Mouse (Mus musculus) forebrain, embryonic 11.5 days (tissue): ENCODE measurements around the gene Ftl1. TPM values are rescaled to one million over a fixed set of nuclear protein-coding genes. Genes with fewer than 3 reads are reported as not detected.

Source experiments
- ATAC-seq: fragments of 200-750 bp; cut with Nextera tagmentation; replicated peaks from 2 replicates; pipeline ENCODE4 v1.8.0; 2017; ENCODE audit warnings: moderate TSS enrichment; ENCODE audit not compliant: low FRiP score
- DNase-seq: peaks from one replicate; pipeline ENCODE4 v3.0.0-alpha.2; 2017; ENCODE audit warnings: low spot score
- H3K27ac ChIP-seq: fragments of 300-500 bp; sonication (generic); 2 replicates; pipeline ENCODE4 v1.5.1; 2014; ENCODE audit warnings: low read depth, low read length
- H3K27me3 ChIP-seq: fragments of 300-500 bp; sonication (generic); 2 replicates; pipeline ENCODE4 v1.6.1; 2014; ENCODE audit warnings: mild to moderate bottlenecking, low read length, mixed read lengths; ENCODE audit not compliant: control insufficient read depth, insufficient read depth
- H3K36me3 ChIP-seq: fragments of 300-500 bp; sonication (generic); 2 replicates; pipeline ENCODE4 v1.6.1; 2014; ENCODE audit warnings: mild to moderate bottlenecking, low read length, moderate library complexity, mixed read lengths; ENCODE audit not compliant: control insufficient read depth, insufficient read depth
- H3K4me1 ChIP-seq: fragments of 300-500 bp; sonication (generic); replicated peaks from 2 replicates; pipeline ENCODE4 v1.6.1; 2014; ENCODE audit warnings: low read length, mixed read lengths; ENCODE audit not compliant: control insufficient read depth, insufficient read depth
- H3K4me2 ChIP-seq: fragments of 300-500 bp; sonication (generic); 2 replicates; pipeline ENCODE4 v1.6.1; 2014; ENCODE audit warnings: low read depth, mild to moderate bottlenecking, low read length, moderate library complexity, mixed read lengths; ENCODE audit not compliant: severe bottlenecking
- H3K4me3 ChIP-seq: fragments of 300-500 bp; sonication (generic); 2 replicates; pipeline ENCODE4 v1.5.1; 2014; ENCODE audit warnings: low read depth, low read length
- H3K9ac ChIP-seq: fragments of 300-500 bp; sonication (generic); 2 replicates; pipeline ENCODE4 v1.6.1; 2014; ENCODE audit warnings: low read length
- H3K9me3 ChIP-seq: fragments of 300-500 bp; sonication (generic); 2 replicates; pipeline ENCODE4 v1.6.1; 2016; ENCODE audit warnings: low read length, mixed read lengths; ENCODE audit not compliant: control insufficient read depth
- WGBS: fragments of 180-500 bp; shearing (Covaris S2); extraction: QIAGEN DNeasy Blood & Tissue Kit; methylation state at CpG from one replicate; pipeline ENCODE4 v1.1.7; 2014; 5-methylcytosine and 5-hydroxymethylcytosine counted together
- polyA plus RNA-seq: library from polyadenylated mRNA; unstranded; fragments of >200 nt; fragmentation: Nextera tagmentation; extraction: Ambion mirVana; gene quantifications from 2 replicates; pipeline ENCODE4 v1.2.1, GENCODE M21; 2014

Gene Ftl1
- polyA plus RNA-seq, 1 experiment from 2014 or later: 4,947 TPM

DNA sequence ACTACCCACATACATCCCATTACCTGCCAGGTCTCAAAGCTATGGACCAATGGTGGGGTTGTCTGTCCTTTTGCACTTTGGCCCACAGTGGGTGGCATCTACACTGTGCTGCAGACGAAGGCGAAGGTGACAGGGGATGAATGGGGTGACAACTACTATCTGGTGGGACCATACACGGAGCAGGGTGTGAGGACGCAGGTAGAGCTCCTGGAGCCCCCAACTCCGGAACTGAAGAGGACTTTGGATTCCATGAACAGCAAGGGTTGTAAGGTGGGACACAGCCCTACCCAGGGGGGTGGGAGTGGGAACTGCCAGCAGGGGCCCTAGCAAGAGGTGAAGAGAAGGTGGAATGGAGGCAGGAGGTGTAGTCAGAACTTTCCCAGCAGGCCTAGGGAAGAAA is 23.2 kb downstream of the Ftl1 start:
- DNase-seq (no peak), ATAC-seq (no peak)
- 89% methylated on average over 5 of the region's 5 CpGs for WGBS
- H3K27ac ChIP-seq: no peak overlapping the region
- no peak overlapping the region for H3K4me2 ChIP-seq
- no peaks in the 10 kb centered on the region for H3K36me3 ChIP-seq
- no peaks in the 10 kb centered on the region for H3K27me3 ChIP-seq
- peaks cover 16% of the 10 kb centered on the region for H3K4me1 ChIP-seq
- H3K4me3 ChIP-seq: no peak overlapping the region
- H3K9ac ChIP-seq: no peak overlapping the region
- H3K9me3 ChIP-seq: no peaks in the 10 kb centered on the region

DNA sequence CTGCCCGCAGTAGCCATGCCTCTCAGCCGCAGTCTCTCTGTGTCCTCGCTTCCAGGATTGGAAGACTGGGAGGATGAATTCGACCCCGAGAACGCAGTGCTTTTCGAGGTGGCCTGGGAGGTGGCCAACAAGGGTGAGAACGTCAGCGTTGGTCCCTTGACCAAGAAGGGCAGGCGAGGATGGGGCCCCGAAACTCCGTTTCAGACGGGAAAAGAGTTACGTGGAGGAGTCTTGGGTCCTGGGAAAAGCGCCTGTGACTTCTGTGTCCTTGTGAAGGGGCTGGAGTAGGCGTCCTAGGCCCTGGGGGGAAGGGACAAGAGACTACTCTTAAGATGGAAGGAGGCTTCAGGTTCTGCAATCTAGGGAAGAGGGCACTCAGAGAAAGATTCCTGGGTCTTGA is 24.6 kb downstream of the Ftl1 start:
- no peaks in the 10 kb centered on the region; the same call in 1 of the 2 replicates for H3K36me3 ChIP-seq
- 2% methylated on average over 16 of the region's 16 CpGs for WGBS
- peaks cover 16% of the 10 kb centered on the region for H3K4me1 ChIP-seq
- H3K27ac ChIP-seq: no peak overlapping the region
- DNase-seq (no peak), ATAC-seq (no peak)
- no peaks in the 10 kb centered on the region for H3K27me3 ChIP-seq
- H3K9me3 ChIP-seq: no peaks in the 10 kb centered on the region
- peak overlapping the region; percentile 69 for H3K4me2 ChIP-seq
- H3K9ac ChIP-seq: peak overlapping the region; percentile 78
- peak overlapping the region; percentile 89 for H3K4me3 ChIP-seq

DNA sequence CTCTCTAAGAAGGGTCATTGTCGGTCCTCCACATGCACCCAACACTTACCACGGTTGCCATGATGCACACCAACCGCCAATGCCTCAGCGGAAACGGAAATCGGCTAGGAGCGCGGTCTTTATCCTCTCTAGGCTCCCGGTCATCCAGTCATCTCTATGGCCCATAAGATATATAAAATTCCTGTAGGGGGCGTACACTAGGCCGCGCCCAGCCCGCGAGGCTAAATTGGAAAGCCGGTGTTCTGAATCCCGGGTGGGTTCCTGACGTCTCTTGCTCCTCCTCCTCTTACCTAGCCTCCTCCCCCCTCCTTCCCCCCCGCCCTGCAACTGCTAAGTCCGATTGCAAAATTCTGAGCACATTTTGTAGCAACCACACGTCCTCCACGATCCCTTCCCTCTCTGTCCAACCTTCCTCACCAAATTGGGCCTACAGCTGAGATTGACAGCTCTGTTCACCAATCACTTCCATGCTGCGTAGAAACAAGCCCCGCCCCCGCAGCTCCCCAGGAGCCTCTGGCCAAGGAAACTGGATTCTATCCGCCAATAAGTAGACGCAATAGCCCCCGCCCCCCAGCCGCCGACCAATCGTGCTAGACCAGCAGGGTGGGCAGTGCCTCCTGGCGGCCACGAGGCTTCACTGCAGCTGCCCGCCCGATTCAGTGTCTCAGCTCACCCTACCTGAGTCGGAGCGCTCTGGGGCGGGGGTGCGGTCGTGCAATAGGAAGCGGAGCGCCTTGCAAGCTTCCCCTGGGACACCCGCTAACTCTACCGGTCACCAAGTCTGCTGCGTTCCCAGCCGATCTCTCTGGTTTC is 25.3 kb downstream of the Ftl1 start, which contains the start of gene Gys1:
Gene Gys1, plus strand, starts transcription at position 642 of the 813 bp plus-strand sequence.
- Histone ChIP-seq H3K9me3 (no peaks in the 10 kb centered on the region), H3K9ac (peak within 1 kb of the TSS; percentile 86), H3K4me3 (peak within 1 kb of the TSS; percentile 89), H3K27ac (peak within 1 kb of the TSS; percentile 85), H3K4me1 (peaks cover 16% of the 10 kb centered on the region), H3K36me3 (no peaks in the 10 kb centered on the region; the same call in 1 of the 2 replicates), H3K4me2 (peak within 1 kb of the TSS; percentile 77), H3K27me3 (no peaks in the 10 kb centered on the region)
- DNase-seq: peak; percentile 100
- peak; percentile 97 for ATAC-seq
- under 1% methylated on average over 44 of the region's 45 CpGs for WGBS

DNA sequence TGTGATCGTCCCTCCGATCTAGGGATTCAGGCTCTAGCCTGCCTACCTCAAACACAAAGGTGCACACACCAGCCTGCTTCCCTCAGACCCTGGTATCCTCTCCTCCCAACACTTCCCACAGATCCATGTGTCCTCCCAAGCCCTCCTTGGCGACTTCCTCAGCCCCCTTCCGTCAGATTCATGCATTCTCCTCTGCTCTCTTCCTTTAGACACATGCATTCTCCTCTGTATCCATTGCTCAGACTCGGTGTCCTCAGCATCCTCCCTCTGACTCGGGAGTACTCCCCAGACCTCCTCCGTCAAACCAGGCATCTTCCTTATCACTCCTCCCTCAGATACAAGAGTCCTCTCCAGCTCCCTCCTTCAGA is 25.9 kb downstream of the Ftl1 start:
- H3K36me3 ChIP-seq: peaks cover 1% of the 10 kb centered on the region; the same call in 1 of the 2 replicates
- peaks cover 16% of the 10 kb centered on the region for H3K4me1 ChIP-seq
- H3K27me3 ChIP-seq: no peaks in the 10 kb centered on the region
- peak overlapping the region; percentile 86 for H3K9ac ChIP-seq
- H3K27ac ChIP-seq: peak overlapping the region; percentile 85; the same call in 1 of the 2 replicates
- no peak for DNase-seq
- peak overlapping the region; percentile 77 for H3K4me2 ChIP-seq
- no peak for ATAC-seq
- H3K9me3 ChIP-seq: no peaks in the 10 kb centered on the region
- 0% methylated on average over 7 of the region's 7 CpGs for WGBS
- peak overlapping the region; percentile 89 for H3K4me3 ChIP-seq

DNA sequence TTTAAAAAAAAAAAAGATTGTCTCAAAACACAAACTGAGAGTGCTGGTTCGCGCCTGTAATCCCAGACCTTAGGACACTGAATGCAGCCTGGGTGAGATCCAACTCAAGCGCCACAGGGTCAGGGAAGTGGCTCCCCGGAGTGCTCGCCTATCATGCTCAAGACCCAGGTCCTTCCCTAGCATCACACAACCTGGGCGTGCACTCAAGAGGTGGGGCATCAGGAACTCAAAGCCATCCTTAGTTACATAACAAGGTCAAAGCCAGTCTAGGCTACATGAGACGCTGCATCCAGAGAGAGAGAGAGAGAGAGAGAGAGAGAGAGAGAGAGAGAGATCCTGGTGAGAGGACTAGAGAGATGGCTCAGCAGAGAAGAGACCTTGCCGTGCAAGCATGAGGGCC is 33.1 kb downstream of the Ftl1 start:
- H3K27me3 ChIP-seq: no peaks in the 10 kb centered on the region
- no peak overlapping the region for H3K9ac ChIP-seq
- DNase-seq (no peak), ATAC-seq (no peak)
- 93% methylated on average over 8 of the region's 8 CpGs for WGBS
- H3K27ac ChIP-seq: no peak overlapping the region
- no peaks in the 10 kb centered on the region for H3K9me3 ChIP-seq
- no peak overlapping the region for H3K4me3 ChIP-seq
- H3K4me2 ChIP-seq: no peak overlapping the region
- no peaks in the 10 kb centered on the region for H3K4me1 ChIP-seq
- H3K36me3 ChIP-seq: peaks cover 32% of the 10 kb centered on the region; the same call in 1 of the 2 replicates

DNA sequence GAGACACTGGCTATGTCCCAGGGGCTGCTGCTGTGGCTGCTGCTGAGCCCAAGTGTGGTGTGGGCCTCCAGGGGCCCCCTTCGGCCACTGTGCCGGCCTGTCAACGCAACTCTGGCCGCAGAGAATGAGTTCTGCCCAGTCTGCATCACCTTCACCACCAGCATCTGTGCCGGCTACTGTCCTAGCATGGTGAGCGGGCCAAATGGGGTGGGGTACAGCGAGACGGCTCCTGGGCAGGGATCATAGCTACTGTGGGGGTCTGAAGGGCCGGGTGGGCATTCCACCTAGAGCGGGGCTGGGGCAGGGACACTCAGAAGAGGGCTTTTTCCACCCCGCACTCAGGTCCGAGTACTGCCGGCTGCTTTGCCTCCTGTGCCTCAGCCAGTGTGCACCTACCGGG is 38.5 kb downstream of the Ftl1 start:
- no peak for DNase-seq
- Histone ChIP-seq H3K36me3 (peaks cover 30% of the 10 kb centered on the region; the same call in 1 of the 2 replicates), H3K27ac (no peak overlapping the region), H3K4me1 (no peaks in the 10 kb centered on the region), H3K27me3 (peaks cover 34% of the 10 kb centered on the region), H3K4me3 (no peak overlapping the region), H3K9ac (no peak overlapping the region), H3K9me3 (no peaks in the 10 kb centered on the region), H3K4me2 (no peak overlapping the region)
- ATAC-seq: no peak
- 85% methylated on average over 14 of the region's 14 CpGs for WGBS

DNA sequence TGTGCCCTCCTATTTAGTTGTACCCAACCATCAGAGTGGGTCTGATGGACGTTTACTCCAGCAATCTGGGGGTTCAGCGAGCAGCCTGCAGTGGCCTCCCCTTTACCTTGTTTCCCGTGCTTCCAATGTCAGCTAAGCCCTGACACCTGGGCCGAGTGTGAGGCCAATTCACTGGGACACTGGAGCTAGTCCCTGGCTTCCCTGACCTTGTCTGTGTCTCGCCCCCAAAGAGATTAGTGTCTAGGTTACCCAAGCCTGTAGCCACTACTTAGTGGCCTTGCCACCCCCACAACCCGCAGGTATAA is 39.1 kb downstream of the Ftl1 start, which contains the start of gene Lhb:
Gene Lhb, plus strand, starts transcription at position 206 of the 305 bp plus-strand sequence.
- H3K9ac ChIP-seq: no peak within 1 kb of the TSS
- no peak within 1 kb of the TSS for H3K4me2 ChIP-seq
- H3K4me3 ChIP-seq: no peak within 1 kb of the TSS
- H3K36me3 ChIP-seq: peaks cover 30% of the 10 kb centered on the region; the same call in 1 of the 2 replicates
- 55% methylated on average over 6 of the region's 6 CpGs for WGBS
- ATAC-seq (no peak), DNase-seq (no peak)
- H3K9me3 ChIP-seq: no peaks in the 10 kb centered on the region
- H3K27me3 ChIP-seq: peaks cover 40% of the 10 kb centered on the region
- H3K27ac ChIP-seq: no peak within 1 kb of the TSS
- no peaks in the 10 kb centered on the region; the same call in 1 of the 2 replicates for H3K4me1 ChIP-seq

DNA sequence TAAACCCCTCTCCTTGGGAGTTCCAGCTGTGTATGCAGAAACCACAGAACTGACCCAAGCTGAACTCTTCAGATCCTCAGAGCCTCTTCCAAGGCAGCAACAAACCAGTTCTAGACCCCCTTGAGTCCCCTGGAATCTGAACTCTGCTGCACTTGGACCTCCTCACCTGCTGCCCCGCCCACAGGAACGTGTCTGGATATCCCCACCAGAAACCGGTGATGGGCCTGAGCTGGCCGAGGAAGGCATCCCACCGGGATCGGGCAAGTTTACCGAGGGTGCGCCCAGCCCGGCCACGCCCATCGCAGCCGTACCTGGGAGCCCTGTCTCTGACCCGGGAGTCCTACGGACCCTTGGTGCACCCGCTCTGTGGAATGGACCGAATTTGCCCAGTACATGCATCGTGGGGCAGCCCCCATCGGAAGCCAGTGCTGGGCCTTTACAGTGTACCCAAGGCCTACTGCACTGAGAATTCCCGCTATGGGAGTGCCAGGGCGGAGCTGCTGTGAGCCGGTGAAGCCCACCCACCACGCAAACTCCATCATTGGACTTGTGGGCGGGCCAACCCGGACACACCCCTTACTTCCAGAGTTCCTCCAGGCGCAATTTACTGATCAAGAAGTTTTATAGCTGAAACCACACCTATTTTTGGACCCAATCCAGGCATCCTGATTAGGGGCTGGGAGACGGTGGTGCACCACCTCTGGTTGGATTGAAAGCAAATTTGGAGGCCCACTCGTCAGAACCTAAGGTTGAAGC is 39.6 kb downstream of the Ftl1 start:
- no peak overlapping the region for H3K9ac ChIP-seq
- H3K4me3 ChIP-seq: no peak overlapping the region
- H3K9me3 ChIP-seq: no peaks in the 10 kb centered on the region
- DNase-seq (no peak), ATAC-seq (no peak)
- peaks cover 26% of the 10 kb centered on the region; the same call in 1 of the 2 replicates for H3K36me3 ChIP-seq
- peaks cover 45% of the 10 kb centered on the region for H3K27me3 ChIP-seq
- H3K27ac ChIP-seq: no peak overlapping the region
- no peak overlapping the region for H3K4me2 ChIP-seq
- H3K4me1 ChIP-seq: peaks cover 2% of the 10 kb centered on the region; the same call in 1 of the 2 replicates
- 16% methylated on average over 27 of the region's 27 CpGs for WGBS
